Mouse (Mus musculus) E14TG2a.4 (cell line): ENCODE results near the gene Fam208a.

Experiments
- CTCF ChIP-seq: conservative IDR thresholded peaks from 2 replicates; pipeline ENCODE4 v1.5.1; 2014; ENCODE audit warnings: low read length
- NANOG ChIP-seq: IDR thresholded peaks from 2 replicates; pipeline ENCODE4 v1.6.1; 2014; ENCODE audit warnings: borderline replicate concordance, low read length, mixed read lengths
- POU5F1 ChIP-seq: IDR thresholded peaks from 2 replicates; pipeline ENCODE4 v1.6.1; 2014; ENCODE audit warnings: low read length, borderline replicate concordance

DNA sequence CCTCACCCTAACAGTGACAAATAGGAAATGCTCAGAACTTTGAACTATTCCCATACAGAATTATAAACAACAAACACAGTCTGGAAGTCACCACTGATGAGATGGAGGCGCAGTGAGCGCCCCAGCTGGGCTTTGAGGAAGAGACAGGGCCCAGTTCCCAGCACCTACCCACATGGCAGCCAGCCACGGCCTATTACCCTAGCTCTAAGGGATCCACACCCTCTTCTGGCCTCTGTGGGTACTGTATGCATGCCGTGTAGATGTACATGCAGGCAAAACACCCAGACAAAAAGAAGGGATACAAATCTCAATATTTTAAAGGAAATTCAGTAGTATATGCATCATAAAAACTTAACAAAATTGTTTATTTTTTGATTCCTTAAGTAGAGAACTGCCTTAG lies 64.9 kb downstream of the Fam208a start:
- TF ChIP-seq CTCF: peak; percentile 49
- TF ChIP-seq POU5F1: no peak
- TF ChIP-seq NANOG: no peak
